Mouse (Mus musculus): ENCODE data around the gene Msrb1.

DNA sequence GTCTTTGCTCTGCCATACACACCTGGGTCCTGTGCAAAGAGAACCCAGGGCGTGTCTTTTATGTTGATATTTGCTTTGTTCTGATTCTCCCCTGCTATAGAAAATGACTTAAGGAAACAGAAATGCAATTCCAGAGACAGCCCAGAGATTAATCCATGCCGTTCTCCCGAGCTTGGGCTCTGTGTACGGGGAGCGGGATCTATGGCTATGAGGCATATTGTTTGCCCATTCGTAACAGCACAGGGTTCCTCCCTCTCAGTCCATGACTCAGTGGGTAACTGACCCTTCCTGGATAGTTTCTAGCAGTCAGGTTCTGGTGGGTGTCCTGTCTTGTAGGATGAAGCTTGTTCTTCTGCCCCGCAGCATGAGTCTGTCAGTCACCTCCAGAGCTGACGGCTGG, 38.7 kb downstream of the Msrb1 start:
- TF ChIP-seq HCFC1 (IDR thresholded peaks at IDR 0.05; ENCODE audit: borderline replicate concordance, insufficient read depth, low read length) (no peak), ZNF384 (IDR thresholded peaks at IDR 0.05; ENCODE audit: low read depth, low read length) (no peak), MAFK (IDR thresholded peaks at IDR 0.05; ENCODE audit: insufficient read depth, low read depth, low read length) (no peak)
